Mouse (Mus musculus): ENCODE data around the gene Gm13694.

DNA sequence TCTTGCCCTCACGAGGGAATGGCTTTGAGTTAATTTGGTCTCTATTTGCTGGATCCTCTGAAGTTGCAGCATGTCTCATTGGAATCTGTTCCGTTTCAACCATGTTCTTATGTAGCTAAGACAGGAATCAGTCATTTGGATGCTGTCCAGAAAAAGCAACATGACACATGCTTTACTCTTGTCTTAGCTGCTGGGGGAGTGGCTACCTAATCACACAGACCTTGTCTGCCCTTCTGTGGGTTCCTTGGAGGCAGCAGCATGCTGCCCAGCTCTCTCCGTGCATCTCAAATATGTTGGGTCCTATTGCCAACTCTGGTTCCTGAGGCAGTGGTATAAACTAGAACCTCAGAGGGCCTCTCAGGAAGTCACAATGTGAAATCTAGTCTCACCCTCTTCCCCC, 39.6 kb downstream of the Gm13694 start:
- TF ChIP-seq FLI1 (IDR thresholded peaks at IDR 0.05; ENCODE audit: low read length) = no peak
- TF ChIP-seq GATA1 (IDR thresholded peaks at IDR 0.05; ENCODE audit: borderline replicate concordance, low read length) = no peak
